Mouse (Mus musculus): ENCODE measurements around the gene Mfap3.
A peak's percentile ranks its signal among the peaks of the same experiment; 100 is the strongest.

Gene Mfap3

DNA sequence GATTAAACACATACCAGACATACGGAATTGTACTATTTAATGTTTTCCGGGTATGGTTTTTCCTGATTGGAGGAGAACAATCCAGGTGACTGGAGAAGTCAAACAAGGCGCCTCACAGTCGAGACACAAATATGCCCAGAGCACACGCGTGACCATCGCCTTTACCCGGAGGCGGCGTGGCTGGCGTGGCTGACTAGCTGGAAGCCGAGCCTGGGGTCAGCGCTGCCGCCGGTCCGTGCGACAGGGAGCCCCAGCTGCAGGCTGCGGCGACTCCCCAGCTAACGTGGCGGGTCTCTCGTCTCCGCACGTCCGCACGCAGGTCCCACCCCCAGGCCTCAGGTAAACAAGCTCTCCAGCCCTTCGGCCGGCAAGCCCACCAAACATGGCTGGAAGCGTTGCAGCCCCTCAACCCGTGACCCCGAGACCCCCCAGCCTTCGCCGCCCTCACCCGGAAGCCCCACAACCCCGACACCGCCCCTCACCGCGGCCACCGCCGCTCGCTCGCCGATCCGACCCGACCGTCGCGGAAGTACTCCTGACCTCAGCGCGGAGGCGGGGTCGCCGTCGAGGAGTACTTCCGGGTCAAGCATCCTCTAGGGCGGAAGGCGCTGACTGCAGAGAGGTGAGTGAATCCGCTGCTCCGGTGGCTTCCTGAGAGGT is at the start of gene Mfap3, which contains the start of gene Fam114a2:
Gene Mfap3, plus strand, starts transcription at position 574 of the 660 bp plus-strand sequence.
Gene Fam114a2, minus strand, starts transcription at position 527 of the 660 bp plus-strand sequence.
- peak; percentile 90 for DNase-seq (ENCODE audit: low spot score)

DNA sequence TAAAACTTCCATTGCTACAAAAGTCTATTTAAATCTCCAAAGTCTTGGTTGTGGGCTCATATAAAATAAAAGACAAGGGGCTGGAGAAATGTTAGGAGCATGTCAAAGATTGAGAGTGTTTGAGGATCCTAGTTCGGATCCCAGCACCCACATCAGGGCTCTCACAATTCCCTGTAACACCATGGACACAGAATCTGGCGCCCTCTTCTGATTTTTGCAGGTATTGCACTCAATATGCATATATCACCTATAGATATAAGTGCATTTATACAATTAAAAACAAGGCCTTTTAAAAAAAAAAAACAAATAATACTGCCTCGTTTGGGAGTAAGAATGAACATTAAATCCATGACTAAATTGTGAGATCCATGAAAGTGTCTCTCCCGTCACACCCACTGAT is 49.8 kb upstream of the Mfap3 start:
- no peak for DNase-seq (ENCODE audit: low spot score)

DNA sequence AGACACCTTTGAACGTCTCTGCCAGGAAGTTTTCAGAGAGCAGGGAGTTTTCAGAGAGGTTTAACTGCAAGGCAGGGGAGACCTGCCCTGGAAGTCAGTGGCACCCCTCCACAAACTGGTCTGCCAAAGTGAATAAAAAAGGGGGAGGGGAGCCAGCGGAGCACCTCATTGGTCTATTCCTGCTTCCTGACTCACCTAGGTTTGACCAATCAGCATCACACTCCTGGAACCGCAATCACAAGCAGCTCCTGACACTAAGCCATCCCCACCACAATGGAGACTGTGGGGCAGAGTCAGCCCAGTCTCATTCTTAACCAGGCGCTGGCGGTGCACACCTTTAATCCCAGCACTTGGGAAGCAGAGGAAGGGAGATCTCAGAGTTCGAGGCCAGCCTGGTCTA is 48.4 kb upstream of the Mfap3 start:
- DNase-seq (ENCODE audit: low spot score): no peak

DNA sequence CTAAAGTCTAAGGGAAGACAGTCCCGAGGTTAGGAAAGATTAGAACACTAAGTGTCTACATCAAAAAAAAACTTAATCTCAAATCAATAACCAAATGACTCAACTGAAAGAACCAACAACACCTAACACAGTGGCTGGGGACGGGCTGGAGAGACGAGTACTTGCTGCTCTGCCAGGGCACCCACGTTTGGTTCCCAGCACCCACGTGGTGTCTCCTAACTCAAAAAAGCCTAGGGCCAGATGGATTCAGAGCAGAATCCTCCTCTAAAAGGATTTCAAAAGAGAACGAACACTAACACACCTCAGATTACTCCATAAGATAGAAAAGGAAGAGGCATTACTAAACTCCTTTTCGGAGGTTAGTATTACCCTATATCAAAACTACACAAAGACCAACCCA is 47.5 kb upstream of the Mfap3 start:
- DNase-seq (ENCODE audit: low spot score): no peak

DNA sequence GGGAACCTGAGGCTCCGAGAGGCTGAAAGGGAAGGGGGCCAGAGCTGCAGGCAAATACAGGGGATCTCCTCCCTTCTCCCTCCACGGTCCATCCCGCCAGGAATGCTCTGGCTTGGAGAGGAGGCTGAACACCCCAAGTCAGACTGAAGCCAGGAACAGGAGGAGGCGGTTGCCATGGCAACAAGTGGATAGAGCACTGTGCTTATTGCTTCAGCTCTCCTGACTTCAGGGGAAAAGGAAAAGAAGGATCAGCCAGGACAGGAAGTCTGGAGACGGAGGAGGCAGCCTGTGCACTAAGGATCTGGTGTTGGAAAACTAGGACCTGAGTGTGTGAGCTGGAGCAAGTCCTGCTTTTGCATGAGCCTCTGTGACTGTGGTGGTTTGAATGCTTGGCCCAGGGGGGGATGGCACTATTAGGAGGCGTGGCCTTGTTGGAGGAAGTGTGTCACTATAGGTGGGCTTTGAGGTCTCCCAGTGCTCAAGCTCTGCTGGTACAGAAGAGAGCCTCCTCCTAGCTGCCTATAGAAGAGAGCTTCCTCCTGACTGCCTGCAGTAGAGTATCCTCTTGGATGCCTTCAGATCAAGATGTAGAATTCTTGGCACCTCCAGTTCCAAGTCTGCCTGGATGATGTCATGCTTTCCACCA is 44.0 kb upstream of the Mfap3 start:
- peak; percentile 55 for DNase-seq (ENCODE audit: low spot score)

DNA sequence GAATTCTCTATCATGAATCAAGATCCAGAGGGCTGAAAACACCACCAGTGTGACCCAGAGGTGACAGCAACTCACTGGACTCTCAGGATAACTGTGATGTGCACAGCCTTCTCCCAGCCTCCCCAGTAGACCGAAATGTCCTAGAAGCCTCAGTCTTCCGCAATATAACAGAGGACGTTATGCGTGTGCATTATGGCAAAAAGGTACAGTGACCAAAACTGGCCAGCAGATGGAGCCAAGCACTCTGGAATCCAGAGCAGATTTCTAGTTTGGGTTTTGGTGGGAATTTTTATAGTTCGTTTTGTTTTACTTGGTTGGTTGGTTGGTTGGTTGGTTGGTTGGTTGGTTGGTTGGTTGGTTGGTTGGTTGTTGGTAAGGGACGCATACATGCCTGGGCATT is 43.3 kb upstream of the Mfap3 start:
- DNase-seq (ENCODE audit: low spot score): peak; percentile 70

DNA sequence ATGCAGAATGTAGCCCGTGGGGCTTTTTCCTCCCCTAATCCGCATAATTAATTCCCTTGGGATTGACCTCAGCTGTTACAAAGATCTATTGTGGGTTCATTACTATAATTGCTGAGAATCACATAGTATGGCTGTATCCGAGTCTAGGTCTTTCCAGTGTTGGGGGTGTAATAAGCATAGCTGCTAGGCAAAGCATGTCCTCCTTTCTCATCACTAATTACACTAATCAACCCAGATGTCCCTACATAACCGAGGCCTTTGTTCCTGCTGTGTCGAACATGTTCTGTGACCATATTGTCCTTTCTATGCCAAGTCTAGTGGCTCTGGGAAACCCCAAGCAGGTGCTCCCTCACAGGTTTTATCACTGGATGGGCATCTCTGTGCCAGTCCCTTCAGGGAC is 40.4 kb upstream of the Mfap3 start:
- no peak for DNase-seq (ENCODE audit: low spot score)

DNA sequence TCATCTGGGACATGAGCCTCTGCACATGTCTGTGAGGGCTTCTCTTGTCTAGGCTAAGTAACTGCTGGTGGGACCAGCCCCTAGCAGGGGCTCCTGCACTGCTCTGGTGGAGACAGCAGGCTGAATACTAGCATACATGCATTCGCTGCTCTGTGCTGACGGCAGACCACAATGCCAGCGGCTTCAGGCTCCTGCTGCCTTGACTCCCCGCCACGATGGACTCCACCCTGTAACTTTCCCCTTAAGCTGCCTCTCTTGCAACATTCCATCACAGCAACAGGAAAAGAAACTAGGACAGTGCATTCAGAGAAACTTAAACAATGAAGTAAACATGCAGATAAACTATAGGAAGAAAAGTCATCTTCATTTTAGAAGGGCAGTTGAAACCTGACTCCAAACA is 30.0 kb upstream of the Mfap3 start:
- DNase-seq (ENCODE audit: low spot score): no peak

DNA sequence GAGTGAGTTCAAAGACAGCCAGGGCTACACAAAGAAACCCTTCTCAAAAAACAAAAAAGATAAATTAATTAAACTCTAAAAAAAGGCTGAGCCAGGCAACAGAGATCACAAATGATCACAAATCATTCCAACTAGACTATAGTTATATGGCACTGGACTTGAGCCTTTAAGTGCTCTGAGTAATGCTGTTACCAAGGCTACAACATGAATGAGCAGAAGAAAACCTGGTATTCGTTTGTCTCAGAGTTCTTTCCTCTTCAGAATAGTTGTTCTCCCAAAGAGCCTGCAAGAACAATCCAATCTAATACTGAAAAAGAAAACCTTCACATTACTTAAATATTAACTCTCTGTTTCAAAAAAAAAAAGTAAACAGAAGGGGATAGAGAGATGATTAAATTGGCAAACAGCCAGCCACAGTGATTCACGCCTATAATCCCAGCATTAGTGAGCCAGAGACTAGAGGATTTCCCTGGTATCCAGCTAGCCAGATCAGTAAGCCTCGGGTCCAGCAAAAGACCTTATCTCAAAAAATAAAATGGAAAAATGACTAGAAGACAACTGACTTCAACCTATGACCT is 21.9 kb upstream of the Mfap3 start:
- DNase-seq (ENCODE audit: low spot score): no peak

DNA sequence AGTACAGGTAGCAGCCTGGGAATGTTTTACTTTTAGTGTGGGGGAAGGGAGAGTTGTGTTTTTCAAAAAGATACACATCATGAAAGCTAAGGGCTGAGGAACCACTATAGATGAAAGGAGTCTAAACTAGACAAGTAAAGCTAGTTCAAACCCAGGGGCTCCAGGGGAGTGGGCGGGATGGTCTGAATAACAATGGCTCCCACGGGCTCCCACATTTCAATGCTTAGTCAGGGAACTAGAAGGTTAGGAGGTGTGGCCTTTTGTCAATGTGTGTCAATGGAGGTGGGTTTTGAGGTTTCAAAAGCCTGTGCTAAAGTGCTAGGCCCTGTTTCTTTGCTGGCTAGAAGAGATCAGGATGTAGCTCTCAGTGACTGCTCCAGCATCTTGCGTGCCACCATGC is 20.8 kb upstream of the Mfap3 start:
- DNase-seq (ENCODE audit: low spot score): no peak

DNA sequence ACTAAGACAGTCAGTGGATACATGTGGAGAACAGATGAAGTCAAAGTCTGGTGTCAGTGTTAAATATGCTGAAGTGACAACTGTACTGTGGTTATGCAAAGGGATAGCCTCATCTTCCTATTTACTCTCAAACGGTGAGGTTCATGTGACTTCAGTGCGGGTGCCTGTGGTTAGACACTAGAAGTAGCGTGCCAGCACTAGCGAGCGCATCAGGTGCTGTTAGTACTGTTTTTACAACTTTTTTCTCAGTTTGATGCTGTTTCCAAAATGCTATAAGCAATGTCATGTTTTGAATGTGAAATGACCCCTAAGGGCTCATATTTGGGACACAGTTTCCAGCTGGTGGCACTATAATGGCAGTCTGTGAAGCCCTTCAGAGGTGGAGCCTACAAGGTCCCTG is 20.2 kb upstream of the Mfap3 start:
- no peak for DNase-seq (ENCODE audit: low spot score)

DNA sequence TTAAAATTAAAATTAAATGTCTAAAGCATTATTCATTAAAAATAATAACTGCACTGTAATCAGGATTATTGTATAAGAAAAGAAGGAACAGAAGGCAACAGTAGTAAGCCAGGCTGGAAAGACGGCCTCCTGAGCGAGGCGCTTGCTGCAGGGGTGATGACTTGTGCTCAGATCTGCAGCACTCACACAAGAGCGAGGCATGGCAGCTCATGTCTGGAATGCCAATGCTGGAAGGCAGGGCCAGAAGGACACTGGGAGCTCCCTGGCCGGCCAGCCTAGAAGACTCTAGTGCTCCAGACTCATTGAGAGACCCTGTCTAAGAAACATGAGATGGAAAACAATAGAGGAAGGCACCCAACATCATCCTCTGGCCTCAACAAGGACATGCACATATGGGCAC is 15.3 kb upstream of the Mfap3 start:
- no peak for DNase-seq (ENCODE audit: low spot score)

DNA sequence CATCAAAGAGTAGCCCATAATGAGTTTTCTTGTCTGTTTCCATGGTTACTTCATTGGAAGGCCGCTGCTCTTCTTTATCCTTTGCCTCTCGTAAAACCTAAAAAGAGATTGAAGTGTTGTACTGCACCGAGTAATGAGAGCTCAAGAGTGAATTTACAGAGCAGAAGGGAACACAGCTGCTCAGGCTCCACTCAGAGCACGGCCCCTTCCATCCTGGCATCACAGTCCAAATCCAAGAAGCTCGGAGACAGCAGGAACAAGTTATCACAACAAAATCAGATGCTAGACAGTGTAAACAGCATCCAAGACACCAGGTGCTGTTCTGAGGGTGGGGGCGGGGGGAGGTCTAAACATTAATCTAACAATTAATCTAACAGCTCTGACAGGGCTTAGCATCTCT is 11.6 kb upstream of the Mfap3 start:
- DNase-seq (ENCODE audit: low spot score): peak; percentile 38

DNA sequence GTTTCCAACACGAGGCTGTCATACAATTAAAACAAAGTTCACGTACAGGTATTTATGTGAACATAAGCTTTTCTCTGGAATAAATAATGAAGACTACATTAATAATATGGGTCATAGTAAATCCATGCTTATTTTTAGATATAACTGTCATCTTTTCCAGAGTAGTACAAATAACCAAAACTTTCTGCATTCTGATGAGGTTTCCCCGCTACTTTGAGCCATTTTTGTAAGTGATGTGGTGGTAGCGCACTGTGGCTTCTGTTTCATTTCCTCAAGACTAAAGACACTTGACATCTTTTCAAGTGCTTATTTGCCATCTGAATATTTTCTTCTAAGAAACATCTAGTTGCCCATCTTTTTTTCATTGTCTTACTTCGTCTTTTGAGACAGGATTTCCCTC is 3.2 kb upstream of the Mfap3 start:
- DNase-seq (ENCODE audit: low spot score): no peak

DNA sequence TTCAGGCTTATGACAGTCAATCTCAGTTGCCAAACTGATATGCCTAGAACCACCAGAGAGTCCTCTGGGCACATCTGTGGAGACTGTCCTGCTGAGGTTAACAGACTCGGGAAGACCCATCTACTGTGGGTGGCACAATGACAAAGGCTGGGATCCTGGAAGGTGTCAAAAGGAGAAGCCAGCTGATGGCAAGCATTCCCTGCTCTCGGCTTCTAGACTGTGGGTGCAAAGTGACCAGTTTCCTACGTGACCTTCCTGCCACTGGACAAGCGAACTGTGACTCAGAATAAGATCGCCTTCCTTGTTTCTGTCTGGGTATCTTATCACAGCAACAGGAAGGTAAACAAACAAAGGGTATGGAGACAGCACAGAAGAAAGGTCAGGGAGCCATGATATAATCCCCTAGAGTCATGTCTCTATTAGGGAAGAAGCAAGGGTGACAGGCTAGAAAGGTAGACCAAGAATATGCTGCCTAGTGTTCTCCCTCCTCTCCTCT is 1.5 kb upstream of the Mfap3 start:
- no peak for DNase-seq (ENCODE audit: low spot score)

DNA sequence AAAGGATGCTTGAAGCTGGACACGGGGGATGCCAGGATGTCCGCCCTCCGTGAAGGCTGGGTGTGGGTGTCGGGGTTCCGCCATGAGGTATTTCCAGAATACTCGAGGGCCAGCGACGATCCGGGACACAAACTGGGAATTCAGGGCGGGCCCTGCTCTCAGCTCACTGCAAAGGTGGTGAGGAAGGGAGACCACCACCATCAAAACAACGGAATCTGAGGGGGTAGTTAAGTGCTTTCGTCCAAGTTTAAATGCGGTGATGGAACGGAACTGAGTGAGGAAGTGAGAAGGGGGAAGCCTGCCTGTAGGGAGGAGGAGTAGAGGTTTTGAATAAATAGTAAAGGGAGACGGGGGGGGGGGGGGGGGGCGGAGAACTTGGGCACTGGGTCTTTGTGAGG is 286 bp downstream of the Mfap3 start:
- no peak for DNase-seq (ENCODE audit: low spot score)

DNA sequence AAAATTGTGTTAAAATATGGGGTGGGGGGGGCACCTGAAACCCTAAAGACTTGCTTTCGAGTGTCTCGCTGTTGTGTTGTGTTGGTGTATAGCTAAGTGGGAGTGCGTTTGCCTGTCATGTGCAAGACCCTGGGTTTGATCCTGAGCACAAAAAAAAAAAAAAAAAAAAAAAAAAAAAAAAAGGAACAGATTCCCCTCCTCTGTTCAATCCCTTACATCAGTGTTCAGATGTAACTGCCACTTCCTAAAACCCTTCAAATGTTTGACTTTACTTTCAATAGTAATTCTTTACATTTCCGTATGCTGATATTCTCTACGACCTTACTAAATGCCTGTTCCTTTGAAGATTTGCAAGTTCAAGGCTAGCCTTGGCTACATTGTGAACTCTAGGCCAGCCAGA is 840 bp downstream of the Mfap3 start:
- no peak for DNase-seq (ENCODE audit: low spot score)

DNA sequence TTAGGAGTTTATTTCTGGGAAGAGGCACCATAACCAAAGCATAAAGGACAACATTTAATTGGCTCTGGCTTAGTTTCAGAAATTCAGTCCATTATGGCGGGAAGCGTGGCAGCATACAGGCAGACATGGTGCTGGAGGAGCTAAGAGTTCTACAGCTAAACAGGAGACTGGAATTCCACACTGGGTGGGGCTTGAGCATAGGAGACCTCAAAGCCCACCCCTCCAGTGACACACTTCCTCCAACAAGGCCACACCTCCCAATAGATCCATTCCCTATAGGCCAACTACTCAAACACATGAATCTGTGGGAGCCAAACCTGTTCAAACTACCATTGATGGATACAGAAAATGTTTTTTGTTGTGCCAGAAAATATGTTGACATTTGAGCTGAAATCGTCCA is 2.7 kb downstream of the Mfap3 start:
- no peak for DNase-seq (ENCODE audit: low spot score)

DNA sequence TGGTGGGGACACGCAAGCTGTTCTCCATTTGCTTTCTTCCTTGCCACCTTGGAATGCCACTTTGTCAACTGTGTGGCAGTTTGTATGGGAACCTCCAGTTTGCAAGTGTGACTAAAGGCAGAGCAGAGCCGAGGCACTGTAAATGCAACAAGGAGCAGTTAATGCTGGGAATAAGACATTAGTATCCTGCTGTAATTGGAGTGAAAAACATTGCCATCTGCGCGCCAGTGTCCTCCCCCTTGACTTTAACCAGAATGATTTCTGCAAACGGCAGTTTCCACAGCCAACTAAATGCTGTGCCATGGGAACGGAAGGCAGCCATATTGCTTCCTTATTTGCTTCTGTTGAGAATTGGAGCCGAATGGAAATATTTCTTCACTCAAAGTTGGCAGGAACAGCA is 3.6 kb downstream of the Mfap3 start:
- DNase-seq (ENCODE audit: low spot score): peak; percentile 77

DNA sequence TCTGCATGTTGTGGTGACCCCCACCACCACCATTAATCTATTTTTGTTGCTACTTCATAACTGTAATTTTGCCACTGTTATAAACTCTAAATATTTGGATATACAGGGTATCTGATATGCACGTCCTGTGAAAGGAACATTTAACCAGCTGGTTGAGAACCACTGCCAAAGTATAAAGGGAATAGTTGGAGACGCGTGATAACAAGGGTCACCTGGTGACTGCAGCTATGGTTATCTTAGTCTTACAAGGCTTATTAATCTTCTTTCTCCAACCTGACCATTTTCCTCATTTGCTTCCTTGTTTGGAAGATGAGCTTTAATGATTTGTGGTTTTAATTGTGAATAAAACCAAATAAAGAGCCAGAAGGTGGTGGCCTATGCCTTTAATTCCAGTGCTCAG is 5.0 kb downstream of the Mfap3 start:
- DNase-seq (ENCODE audit: low spot score): no peak

DNA sequence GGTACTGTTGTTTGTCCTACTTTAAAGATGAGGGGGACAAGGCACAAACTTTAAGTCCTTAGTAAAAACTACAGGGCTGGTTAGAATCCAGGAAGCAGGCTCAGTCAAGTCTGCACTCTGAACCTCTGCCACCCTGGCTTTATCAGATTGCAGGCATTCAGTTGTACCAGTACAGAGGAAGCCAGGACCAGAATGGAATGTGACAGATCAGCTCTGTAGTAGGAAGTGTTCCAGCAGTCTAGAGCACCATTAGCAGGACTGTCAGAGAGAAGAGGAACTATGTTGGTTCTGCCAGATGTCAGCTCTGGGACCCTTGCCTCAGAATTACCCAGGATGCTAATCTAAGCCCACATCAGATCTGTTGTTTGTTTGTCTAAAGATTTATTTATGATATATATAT is 6.1 kb downstream of the Mfap3 start:
- no peak for DNase-seq (ENCODE audit: low spot score)

DNA sequence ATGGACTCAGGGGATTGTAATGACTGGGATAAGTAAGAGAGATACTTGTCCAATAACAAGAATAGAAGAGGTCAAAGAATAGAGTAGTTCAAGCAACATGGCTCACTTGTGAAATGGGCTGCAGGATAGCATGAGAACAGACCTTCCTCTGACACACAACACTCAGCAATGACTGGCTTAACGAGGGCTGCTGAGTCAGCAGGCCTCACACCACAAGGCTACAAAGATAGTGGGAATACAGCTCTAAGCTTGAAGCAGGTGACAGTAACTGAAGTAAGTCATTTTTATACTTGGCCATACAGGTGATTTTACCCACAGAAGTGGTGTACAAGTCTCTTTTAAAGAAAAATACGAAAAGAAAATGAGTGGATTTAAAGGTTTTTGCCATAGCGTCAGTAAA is 7.4 kb downstream of the Mfap3 start:
- no peak for DNase-seq (ENCODE audit: low spot score)

DNA sequence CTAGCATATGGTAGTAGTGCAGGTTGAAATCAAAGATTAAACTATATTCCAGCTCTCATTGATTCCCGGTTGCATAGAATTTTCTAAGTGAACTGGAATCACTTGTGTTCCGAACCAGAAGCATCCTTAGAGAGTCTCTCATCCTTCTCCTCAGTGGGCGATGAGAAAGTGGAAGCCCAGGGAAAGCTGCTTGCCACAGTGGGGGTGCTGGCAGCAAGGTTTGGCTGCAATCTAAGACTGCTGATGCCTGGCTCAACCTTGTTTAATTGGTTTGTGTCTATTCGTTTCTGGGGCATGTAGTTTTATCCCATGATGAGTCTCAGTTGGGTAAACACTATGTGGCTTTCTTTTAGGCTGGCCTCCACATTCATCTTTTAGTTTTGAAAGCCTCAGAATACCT is 9.0 kb downstream of the Mfap3 start:
- DNase-seq (ENCODE audit: low spot score): no peak

DNA sequence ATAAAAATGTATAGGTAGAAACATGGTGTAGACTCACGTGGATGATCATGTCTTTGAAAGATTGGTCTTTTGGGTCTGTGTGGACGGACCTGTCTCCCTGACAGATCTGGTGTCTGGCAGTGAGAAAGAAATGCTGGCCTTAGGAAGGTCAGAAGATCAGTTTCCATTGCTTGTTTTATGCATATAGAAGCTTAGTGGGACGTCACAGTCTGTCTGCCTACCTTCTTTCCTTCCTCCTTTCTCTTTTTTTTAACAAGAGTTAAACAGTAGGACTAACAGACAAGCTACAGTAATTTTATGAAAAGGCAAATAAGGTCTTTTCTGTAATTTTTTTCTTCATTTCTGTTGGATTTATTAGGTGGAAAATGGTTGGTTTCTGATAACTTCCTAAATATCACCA is 10.6 kb downstream of the Mfap3 start:
- no peak for DNase-seq (ENCODE audit: low spot score)

All from layer of hippocampus, adult 11-12 months (tissue).